Mouse (Mus musculus) layer of hippocampus, adult 18-20 months (tissue): ENCODE measurements at regions not wholly inside any gene's neighbourhood (a gene's known extent, or its start where the extent isn't known, plus 50 kb on each side); places are given as distances from the start of the nearest gene placed in this dataset.

Source experiments
- DNase-seq, 2 experiments: peaks; one replicate each; pipeline ENCODE4 v3.0.0; 2022; ENCODE audit warnings: low spot score in 2 of 2

DNA sequence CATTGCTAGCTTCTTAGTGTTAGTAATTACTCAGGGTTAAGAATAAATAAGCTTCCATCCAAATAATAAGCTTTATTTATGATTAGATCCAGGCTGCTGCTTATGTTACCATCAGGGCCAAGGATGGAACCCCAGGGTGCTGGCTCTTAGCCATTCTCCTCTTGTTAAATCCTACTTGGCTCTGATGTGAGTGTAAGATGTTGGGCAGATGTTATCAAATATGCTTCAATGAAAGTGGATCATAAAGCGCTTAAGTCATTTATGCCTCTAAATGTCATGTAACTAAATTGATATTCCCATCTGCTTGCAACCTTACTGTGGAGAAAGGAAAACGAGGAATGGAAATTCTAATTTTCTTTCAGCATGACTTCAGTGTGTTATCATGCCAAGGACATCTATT lies 426.4 kb upstream of the Lrrc4c start:
- DNase-seq, result peak in 1 of 2 experiments; percentile 46

GRCm38 (mm10) chr2:95905026-95905425 lies 412.9 kb upstream of the Lrrc4c start:
- no peak for DNase-seq

DNA sequence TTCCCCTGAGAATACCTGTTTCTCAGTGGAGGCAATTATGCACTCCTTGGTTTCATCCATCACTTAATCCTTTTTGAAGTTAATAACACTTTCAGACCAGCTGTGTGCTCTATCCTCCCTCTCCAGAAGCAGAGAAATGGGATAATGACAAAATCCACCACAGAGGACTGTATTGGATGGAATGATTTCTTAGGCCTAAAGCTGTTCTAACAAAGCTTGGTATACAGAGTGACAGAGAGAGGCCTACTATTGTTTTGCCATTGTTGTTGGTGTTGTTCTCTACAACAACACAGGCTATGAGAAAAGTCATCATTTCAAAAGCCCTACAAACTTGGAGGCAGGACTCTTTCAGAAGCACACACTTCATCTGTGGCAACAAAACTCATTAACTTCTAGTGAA lies 408.2 kb upstream of the Lrrc4c start:
- no peak for DNase-seq

DNA sequence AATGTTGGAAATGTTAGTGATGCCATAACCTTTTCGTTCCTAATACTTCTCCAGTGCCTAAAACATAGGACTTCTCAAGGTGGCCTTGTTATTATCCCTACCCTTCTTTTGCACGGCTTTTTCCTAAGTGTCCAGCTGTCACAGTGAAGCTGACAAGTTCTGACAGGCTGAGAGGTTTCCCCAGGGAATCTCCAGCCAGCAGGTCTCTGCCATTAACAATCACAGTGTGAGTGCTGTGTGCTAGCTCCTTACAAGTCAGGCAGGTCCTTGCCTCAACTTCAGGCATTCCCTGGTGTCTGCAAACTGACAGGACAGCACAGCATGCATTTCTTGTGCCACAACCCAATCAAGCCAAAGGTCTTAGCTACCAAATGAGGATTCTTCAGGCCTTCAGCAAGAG lies 407.8 kb upstream of the Lrrc4c start:
- DNase-seq, result no peak
